Mouse (Mus musculus): Measurements from ENCODE around the gene Anxa2. TPM values are rescaled to one million over a fixed set of nuclear protein-coding genes. Genes with fewer than 3 reads are reported as not detected.
A peak's percentile ranks its signal among the peaks of the same experiment; 100 is the strongest.

Gene Anxa2
- 100 to 1,000 TPM; 114 to 717 (median 120) TPM for polyA plus RNA-seq (2017; shearing (Covaris generic))

- ATAC-seq: peak; percentile 64
These were observed at the start of gene Anxa2 for GRCm38 (mm10) chr9:69453066-69453900. TSS of gene Anxa2 (plus strand) at chr9:69453620.

- no peak for ATAC-seq
These were observed 48.7 kb upstream of the Anxa2 start for GRCm38 (mm10) chr9:69404671-69405070.

- ATAC-seq: no peak
These were observed 33.9 kb upstream of the Anxa2 start for GRCm38 (mm10) chr9:69419476-69419875.

GRCm38 (mm10) chr9:69430531-69430930, 22.9 kb upstream of the Anxa2 start:
- no peak for ATAC-seq

GRCm38 (mm10) chr9:69431863-69432555, 21.4 kb upstream of the Anxa2 start:
- no peak for ATAC-seq

GRCm38 (mm10) chr9:69435194-69435593, 18.2 kb upstream of the Anxa2 start:
- no peak for ATAC-seq

- ATAC-seq: no peak
These were observed 17.8 kb upstream of the Anxa2 start for GRCm38 (mm10) chr9:69435662-69436061.

- no peak for ATAC-seq
These were observed 13.5 kb upstream of the Anxa2 start for GRCm38 (mm10) chr9:69439805-69440357.

- ATAC-seq: peak; percentile 70
These were observed 10.9 kb upstream of the Anxa2 start for GRCm38 (mm10) chr9:69442471-69443038.

GRCm38 (mm10) chr9:69443203-69443602, 10.2 kb upstream of the Anxa2 start:
- ATAC-seq: no peak

GRCm38 (mm10) chr9:69448801-69449200, 4.6 kb upstream of the Anxa2 start:
- no peak for ATAC-seq

GRCm38 (mm10) chr9:69450636-69451035, 2.8 kb upstream of the Anxa2 start:
- ATAC-seq: no peak

GRCm38 (mm10) chr9:69451886-69452810, 1.3 kb upstream of the Anxa2 start:
- no peak for ATAC-seq

GRCm38 (mm10) chr9:69453901-69454666, 664 bp downstream of the Anxa2 start:
- peak; percentile 40 for ATAC-seq

GRCm38 (mm10) chr9:69454691-69455090, 1.3 kb downstream of the Anxa2 start:
- no peak for ATAC-seq

- peak; percentile 55 for ATAC-seq
These were observed 2.0 kb downstream of the Anxa2 start for GRCm38 (mm10) chr9:69455391-69455790.

GRCm38 (mm10) chr9:69456406-69457075, 3.1 kb downstream of the Anxa2 start:
- ATAC-seq: no peak

- no peak for ATAC-seq
These were observed 3.7 kb downstream of the Anxa2 start for GRCm38 (mm10) chr9:69457143-69457542.

GRCm38 (mm10) chr9:69457747-69458625, 4.6 kb downstream of the Anxa2 start:
- ATAC-seq: no peak

GRCm38 (mm10) chr9:69458982-69459381, 5.6 kb downstream of the Anxa2 start:
- no peak for ATAC-seq

All from inflammation-experienced regulatory T-cells, adult 6 months (primary cell).